Comparison of ENCODE assay signal across 8 mouse cellular contexts in genomic region chr2:18607586-18608259, GRCm38 (mm10).
A peak's percentile ranks its signal among the peaks of the same experiment; 100 is the strongest.
DNase-seq lines count a peak whose midpoint lies in the region; ATAC-seq and TF ChIP-seq lines count a peak whose summit lies in the region.

No protein-coding gene starts in this region.

- ATAC-seq in hindbrain, embryonic 13.5 days (ENCODE audit: low FRiP score): peak; percentile 69
- ATAC-seq in megakaryocyte-erythroid progenitor cell, adult 5-6 weeks (replicated peaks; ENCODE audit: low FRiP score, low TSS enrichment, poor library complexity, severe bottlenecking): peak; percentile 77

- peak overlapping the region; percentile 49 for H3K4me3 ChIP-seq in testis, adult 2 months (ENCODE audit: control insufficient read depth, low read depth, low read length)
- H3K4me3 ChIP-seq in hindbrain, embryonic 13.5 days: peak overlapping the region; percentile 40

- H3K27ac ChIP-seq in testis, adult 2 months (ENCODE audit: control insufficient read depth, insufficient read depth, low read depth, low read length): no peak overlapping the region; the same call in 1 of the 2 replicates
- no peak overlapping the region for H3K27ac ChIP-seq in hindbrain, embryonic 13.5 days

- H3K9me3 ChIP-seq in hindbrain, embryonic 13.5 days: no peaks in the 10 kb centered on the region

- WGBS in hindbrain, embryonic 13.5 days: under 1% methylated on average over 12 of the region's 14 CpGs

- peak overlapping the region; percentile 68 for H3K9ac ChIP-seq in hindbrain, embryonic 13.5 days

- H3K27me3 ChIP-seq in testis, adult 2 months (ENCODE audit: control insufficient read depth, insufficient read depth, low read length): no peaks in the 10 kb centered on the region; the same call in 1 of the 2 replicates
- peaks cover 61% of the 10 kb centered on the region for H3K27me3 ChIP-seq in hindbrain, embryonic 13.5 days

- H3K4me2 ChIP-seq in hindbrain, embryonic 13.5 days: peak overlapping the region; percentile 71

- peaks cover 12% of the 10 kb centered on the region for H3K4me1 ChIP-seq in testis, adult 2 months (ENCODE audit: control insufficient read depth, insufficient read depth, low read length)
- H3K4me1 ChIP-seq in hindbrain, embryonic 13.5 days (replicated peaks): peaks cover 22% of the 10 kb centered on the region

- no peak for TF ChIP-seq CTCF in testis, adult 2 months (IDR thresholded peaks at IDR 0.05; ENCODE audit: control insufficient read depth, insufficient read depth, insufficient replicate concordance, low read depth, low read length)

- no peak for TF ChIP-seq POLR2A in testis, adult 2 months (IDR thresholded peaks at IDR 0.05; ENCODE audit: control insufficient read depth, low read depth, low read length)

- peak; percentile 33 for DNase-seq in cerebellum, adult 11 months
- DNase-seq in cerebellum, postnatal 4 days (ENCODE audit: low spot score in 2 of 2): no peak
- DNase-seq in testis, postnatal 14 days (ENCODE audit: low spot score): no peak
- peak; percentile 47 for DNase-seq in thymus, postnatal 25 days
- no peak for DNase-seq in T-cell, adult 2 months (ENCODE audit: low spot score)

- H3K36me3 ChIP-seq in testis, adult 2 months (ENCODE audit: control insufficient read depth, insufficient read depth, low read length): no peaks in the 10 kb centered on the region
- H3K36me3 ChIP-seq in hindbrain, embryonic 13.5 days: no peaks in the 10 kb centered on the region

Comparison
In these comparisons a context has a peak if more than half of its experiments do, and no peak if none do; other contexts are left out.
1. DNase-seq: peak in cerebellum, adult 11 months (single experiment) and thymus, postnatal 25 days (single experiment); none in cerebellum, postnatal 4 days (0 of 2), testis, postnatal 14 days (single experiment) and T-cell, adult 2 months (single experiment).